Mouse (Mus musculus) ES-Bruce4 (cell line): Measurements from ENCODE around the gene Pde10a.

ENCODE experiments used
- CTCF ChIP-seq: IDR thresholded peaks from one replicate; pipeline ENCODE4 v1.8.1; 2011; ENCODE audit warnings: low read depth, low read length
- EP300 ChIP-seq: IDR thresholded peaks from 2 replicates; pipeline ENCODE4 v1.6.1; 2011; ENCODE audit warnings: low read depth, low read length; ENCODE audit not compliant: insufficient read depth

DNA sequence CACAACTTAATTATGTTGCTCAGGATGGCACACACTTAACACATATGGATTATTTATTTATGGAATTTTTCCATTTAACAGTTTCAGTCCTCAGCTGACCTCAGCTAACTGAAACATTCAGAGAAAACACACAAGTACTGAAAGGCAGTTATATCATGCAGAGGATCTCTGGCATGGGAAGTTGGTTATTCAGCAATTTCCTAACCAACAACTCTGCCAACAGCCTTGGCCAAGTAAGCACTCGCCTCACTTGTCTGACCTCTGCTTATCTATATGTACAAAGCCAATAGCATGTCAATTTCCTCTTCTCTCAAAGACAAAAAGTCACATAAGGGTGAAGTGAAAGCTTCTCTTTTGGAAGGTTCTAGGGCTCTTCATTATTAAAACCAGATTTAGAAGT is 244.0 kb downstream of the Pde10a start:
- TF ChIP-seq CTCF (no peak), EP300 (no peak)
